8 mouse cellular contexts compared by ENCODE assay signal in the genomic region with DNA sequence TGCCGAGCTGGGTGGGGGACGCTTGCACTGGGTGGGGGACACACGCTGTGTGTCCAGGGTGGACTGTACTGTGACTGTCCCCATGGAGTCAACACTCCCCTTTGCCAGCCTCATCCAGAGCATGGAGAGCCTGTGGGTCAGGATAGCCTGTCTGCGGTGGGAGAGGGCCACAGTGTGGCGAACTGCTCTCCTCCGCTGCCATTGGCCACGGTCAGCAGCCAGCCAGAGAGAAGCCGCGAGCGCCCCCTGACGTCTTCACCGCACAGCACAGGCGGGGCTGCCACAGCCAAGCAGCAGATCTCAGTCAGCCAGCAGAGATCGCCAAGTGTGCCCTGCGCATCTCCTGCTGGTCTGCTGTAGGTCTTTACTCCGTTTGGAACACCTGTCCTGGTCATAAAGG. TPM values are rescaled to one million over a fixed set of nuclear protein-coding genes. Genes with fewer than 3 reads are reported as not detected.
DNase-seq lines count a peak whose midpoint lies in the region; ATAC-seq and TF ChIP-seq lines count a peak whose summit lies in the region.

No protein-coding gene starts in this region.

- H3K9ac ChIP-seq in hindbrain, embryonic 15.5 days = no peak overlapping the region

- peaks cover 24% of the 10 kb centered on the region for H3K4me1 ChIP-seq in hindbrain, embryonic 15.5 days (replicated peaks)

- peak; percentile 82 for ATAC-seq in Patski
- peak; percentile 89 for ATAC-seq in hindbrain, embryonic 15.5 days (ENCODE audit: low FRiP score, low read depth)

- WGBS in hindbrain, embryonic 15.5 days = 4% methylated on average over 16 of the region's 16 CpGs

- in situ Hi-C loops in Patski (cut with MboI; ENCODE audit: low pct_unique_long_range_greater_than_20kb) = loop anchor here (5.0 to 10.0 kb wide), 4 partner anchors 209 to 481 kb away; no protein-coding TSS in a partner anchor

- DNase-seq in Patski (ENCODE audit: low read depth, low spot score) = peak; percentile 83
- peak; percentile 94 for DNase-seq in cerebellum, postnatal 4 days (ENCODE audit: low spot score in 2 of 2)
- peak; percentile 87 for DNase-seq in gastrocnemius, adult 18-20 months (ENCODE audit: low spot score)
- DNase-seq in layer of hippocampus, postnatal 36 days = peak; percentile 88 to 89
- DNase-seq in lung, postnatal 14 days = peak; percentile 93
- DNase-seq in retina, postnatal 1 day = peak; percentile 85
- DNase-seq in thymus, postnatal 36 days = peak; percentile 88 to 91

- peak overlapping the region; percentile 46 for H3K27ac ChIP-seq in hindbrain, embryonic 15.5 days (replicated peaks)

- H3K4me2 ChIP-seq in hindbrain, embryonic 15.5 days = 0 out of 2 replicates have a peak overlapping the region, but pooled peaks have one; percentile 27

- POLR2A ChIA-PET in Patski (lab: Charles Lee) = interaction anchor here (0.7 to 9.9 kb wide), 9 partner anchors 16 to 302 kb away, joined by 3 to 152 read pairs (median 5); a partner anchor contains a TSS

- CTCF ChIA-PET in Patski (lab: Charles Lee) = interaction anchor here (1.0 to 11.7 kb wide), 11 partner anchors 95 to 312 kb away, joined by 3 to 214 read pairs (median 4); no protein-coding TSS in a partner anchor

- H3K9me3 ChIP-seq in hindbrain, embryonic 15.5 days = no peaks in the 10 kb centered on the region

- no peaks in the 10 kb centered on the region for H3K27me3 ChIP-seq in Patski
- no peaks in the 10 kb centered on the region for H3K27me3 ChIP-seq in hindbrain, embryonic 15.5 days

- H3K4me3 ChIP-seq in hindbrain, embryonic 15.5 days = no peak overlapping the region; the same call in 1 of the 2 replicates

- TF ChIP-seq CTCF in Patski (IDR thresholded peaks at IDR 0.05) = no peak

- no peaks in the 10 kb centered on the region for H3K36me3 ChIP-seq in hindbrain, embryonic 15.5 days

RNA-seq across cellular contexts. Expression of a gene that starts 42.6 kb away (rescaled TPM):
- polyA plus RNA-seq in Patski (2021) = 1.1 TPM
- total RNA-seq in gastrocnemius, adult 18-20 months (2021) = not detected
- 0.13 and 0.47 TPM in 2 replicates for polyA plus RNA-seq in hindbrain, embryonic 15.5 days (2015; fragmentation: Nextera tagmentation; extraction: Ambion mirVana)
- under 1 TPM in 1 of 2 experiments, not detected in 1; 0.13 TPM for total RNA-seq in layer of hippocampus, postnatal 36 days (2021)
